Mouse (Mus musculus) heart, postnatal 0 days (tissue): ENCODE measurements at regions not wholly inside any gene's neighbourhood (a gene's known extent, or its start where the extent isn't known, plus 50 kb on each side); places are given as distances from the start of the nearest gene placed in this dataset.

Source experiments
- CTCF ChIP-seq: IDR thresholded peaks from 2 replicates; pipeline ENCODE4 v1.5.1; 2016; ENCODE audit warnings: antibody characterized with exemption, control low read depth, low read depth
- EP300 ChIP-seq: IDR thresholded peaks from 2 replicates; pipeline ENCODE4 v1.6.1; 2016; ENCODE audit warnings: antibody characterized with exemption, low read depth

- no peak for TF ChIP-seq CTCF
- no peak for TF ChIP-seq EP300
Measured at GRCm38 (mm10) chr11:86005899-86006445, 119.8 kb downstream of the Tbx4 start.
